Mouse (Mus musculus): ENCODE results near the gene Fam19a1. TPM values are rescaled to one million over a fixed set of nuclear protein-coding genes. Genes with fewer than 3 reads are reported as not detected.

Fam19a1 gene
- polyA plus RNA-seq, 1 experiment = not detected

DNA sequence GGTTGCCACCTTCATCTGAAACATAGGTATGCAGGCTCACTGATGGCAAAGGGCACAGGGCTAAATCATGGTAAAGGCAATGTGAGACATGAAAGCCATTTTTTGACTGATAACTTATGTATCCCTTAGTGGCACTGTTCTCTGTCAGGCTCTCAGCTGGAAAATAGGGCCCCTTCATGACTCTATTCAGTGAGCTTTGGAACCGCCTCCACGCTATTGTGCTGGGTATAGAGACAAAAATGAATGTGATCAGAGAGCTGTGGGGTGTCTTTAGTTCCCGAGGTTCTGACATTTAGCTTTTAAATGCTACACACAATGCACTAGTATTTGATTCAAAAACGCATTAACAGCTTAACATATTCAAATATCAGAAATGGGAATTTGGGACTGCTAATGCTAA is 171.6 kb downstream of the Fam19a1 start:
- TF ChIP-seq POLR2A (IDR thresholded peaks at IDR 0.05; ENCODE audit: insufficient read depth, low read depth, low read length) = no peak
- TF ChIP-seq CTCF (IDR thresholded peaks at IDR 0.05; ENCODE audit: insufficient read depth, low read depth, low read length) = no peak
- no peak overlapping the region for H3K4me3 ChIP-seq (ENCODE audit: insufficient read depth, low read depth, low read length)

DNA sequence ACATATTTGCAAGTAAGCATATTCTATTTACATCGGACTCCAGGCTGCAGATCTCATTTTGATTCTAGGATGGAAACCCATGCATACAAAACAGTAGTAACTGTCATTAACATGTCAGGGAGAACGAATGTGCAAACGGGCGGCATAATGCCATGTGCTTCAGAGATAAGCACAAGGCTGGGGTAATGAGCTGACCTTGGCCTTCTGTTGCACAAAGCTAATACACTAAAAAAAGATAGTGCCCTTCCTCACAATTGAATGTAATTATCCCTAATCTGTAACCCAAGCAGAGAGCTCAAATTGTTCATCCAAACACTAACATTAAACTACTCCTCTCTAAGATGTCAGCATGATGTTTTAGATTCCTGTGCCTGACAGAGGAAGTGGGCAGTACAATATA is 173.3 kb downstream of the Fam19a1 start:
- no peak for TF ChIP-seq POLR2A (IDR thresholded peaks at IDR 0.05; ENCODE audit: insufficient read depth, low read depth, low read length)
- no peak for TF ChIP-seq CTCF (IDR thresholded peaks at IDR 0.05; ENCODE audit: insufficient read depth, low read depth, low read length)
- no peak overlapping the region for H3K27ac ChIP-seq (ENCODE audit: insufficient read depth, low read depth, low read length)
- WGBS = 55% methylated on average over 4 of the region's 4 CpGs
- H3K4me1 ChIP-seq (ENCODE audit: control insufficient read depth, insufficient read depth, low read length) = no peaks in the 10 kb centered on the region
- no peak overlapping the region for H3K4me3 ChIP-seq (ENCODE audit: insufficient read depth, low read depth, low read length)

More for the DNA sequence above, 171.6 kb downstream of the Fam19a1 start:
- H3K4me1 ChIP-seq (ENCODE audit: control insufficient read depth, insufficient read depth, low read length) = no peaks in the 10 kb centered on the region
- 63% methylated on average over 4 of the region's 4 CpGs for WGBS
- H3K27ac ChIP-seq (ENCODE audit: insufficient read depth, low read depth, low read length) = no peak overlapping the region

DNA sequence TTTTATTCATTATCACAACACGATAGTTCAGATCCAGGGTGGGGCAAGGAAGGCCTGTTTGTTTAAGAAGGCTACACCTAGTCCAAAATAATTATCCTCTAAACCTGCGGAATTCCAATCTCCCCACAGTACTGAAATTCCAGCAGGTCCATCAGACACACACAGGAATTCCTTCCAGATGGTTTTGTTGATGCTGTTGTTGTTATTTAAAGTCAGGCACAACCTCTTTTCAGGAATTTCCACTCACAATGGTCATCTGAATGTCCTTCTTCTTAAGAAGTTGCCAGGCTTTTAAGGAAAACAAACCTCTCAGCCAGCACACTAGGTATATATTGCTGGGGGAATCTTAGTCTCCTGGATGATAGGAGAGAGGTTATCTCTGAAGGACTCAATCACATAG is 174.4 kb downstream of the Fam19a1 start:
- TF ChIP-seq CTCF (IDR thresholded peaks at IDR 0.05; ENCODE audit: insufficient read depth, low read depth, low read length) = no peak
- TF ChIP-seq POLR2A (IDR thresholded peaks at IDR 0.05; ENCODE audit: insufficient read depth, low read depth, low read length) = no peak
- H3K27ac ChIP-seq (ENCODE audit: insufficient read depth, low read depth, low read length) = no peak overlapping the region
- no peaks in the 10 kb centered on the region for H3K4me1 ChIP-seq (ENCODE audit: control insufficient read depth, insufficient read depth, low read length)
- WGBS = 88% methylated on average over 2 of the region's 2 CpGs
- H3K4me3 ChIP-seq (ENCODE audit: insufficient read depth, low read depth, low read length) = no peak overlapping the region

DNA sequence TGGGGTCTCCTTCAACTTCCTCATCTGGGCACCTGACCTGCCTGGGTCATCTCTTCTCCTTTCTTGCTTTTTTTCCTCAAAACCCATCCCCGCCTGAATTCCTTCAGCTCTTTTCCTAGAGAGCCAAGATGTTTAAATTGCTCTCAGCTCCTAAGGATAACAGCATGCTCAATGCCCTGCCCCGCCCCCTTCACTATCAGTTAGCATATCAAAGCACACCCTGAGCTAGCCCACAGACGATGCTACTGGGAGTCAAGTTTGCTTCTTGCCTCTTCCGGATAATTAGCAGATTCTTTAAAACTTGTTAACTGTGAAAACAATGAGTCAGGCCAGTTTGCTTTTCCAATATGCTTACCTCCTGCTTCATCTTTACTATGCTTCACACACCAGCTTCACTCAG is 176.7 kb downstream of the Fam19a1 start:
- TF ChIP-seq CTCF (IDR thresholded peaks at IDR 0.05; ENCODE audit: insufficient read depth, low read depth, low read length) (no peak), POLR2A (IDR thresholded peaks at IDR 0.05; ENCODE audit: insufficient read depth, low read depth, low read length) (no peak)
- 53% methylated on average over 4 of the region's 4 CpGs for WGBS
- Histone ChIP-seq H3K4me1 (ENCODE audit: control insufficient read depth, insufficient read depth, low read length) (no peaks in the 10 kb centered on the region), H3K4me3 (ENCODE audit: insufficient read depth, low read depth, low read length) (no peak overlapping the region), H3K27ac (ENCODE audit: insufficient read depth, low read depth, low read length) (no peak overlapping the region)

DNA sequence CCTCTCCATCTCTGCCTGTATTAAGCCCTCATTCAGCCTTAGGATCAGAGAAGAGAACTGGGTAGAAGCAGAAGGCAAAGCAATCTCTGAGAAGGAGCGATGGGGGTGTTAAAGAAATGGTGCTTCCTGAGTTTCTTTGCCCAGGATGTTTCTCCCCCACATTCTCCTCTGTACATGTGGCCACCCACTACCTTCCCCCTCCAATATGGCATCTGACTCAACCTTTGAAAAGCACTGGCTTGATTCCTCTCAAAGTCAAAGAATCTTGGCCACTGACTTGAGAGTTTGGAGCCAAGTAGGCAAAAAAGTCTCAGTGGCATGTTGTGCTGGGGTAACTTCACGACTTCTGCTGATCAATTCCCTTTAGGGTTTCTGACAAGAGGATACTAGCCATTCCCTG is 234.5 kb downstream of the Fam19a1 start:
- Histone ChIP-seq H3K4me3 (ENCODE audit: insufficient read depth, low read depth, low read length) (no peak overlapping the region), H3K4me1 (ENCODE audit: control insufficient read depth, insufficient read depth, low read length) (no peaks in the 10 kb centered on the region), H3K27ac (ENCODE audit: insufficient read depth, low read depth, low read length) (no peak overlapping the region)
- WGBS = 86% methylated on average over 2 of the region's 2 CpGs
- TF ChIP-seq POLR2A (IDR thresholded peaks at IDR 0.05; ENCODE audit: insufficient read depth, low read depth, low read length) (no peak), CTCF (IDR thresholded peaks at IDR 0.05; ENCODE audit: insufficient read depth, low read depth, low read length) (no peak)

DNA sequence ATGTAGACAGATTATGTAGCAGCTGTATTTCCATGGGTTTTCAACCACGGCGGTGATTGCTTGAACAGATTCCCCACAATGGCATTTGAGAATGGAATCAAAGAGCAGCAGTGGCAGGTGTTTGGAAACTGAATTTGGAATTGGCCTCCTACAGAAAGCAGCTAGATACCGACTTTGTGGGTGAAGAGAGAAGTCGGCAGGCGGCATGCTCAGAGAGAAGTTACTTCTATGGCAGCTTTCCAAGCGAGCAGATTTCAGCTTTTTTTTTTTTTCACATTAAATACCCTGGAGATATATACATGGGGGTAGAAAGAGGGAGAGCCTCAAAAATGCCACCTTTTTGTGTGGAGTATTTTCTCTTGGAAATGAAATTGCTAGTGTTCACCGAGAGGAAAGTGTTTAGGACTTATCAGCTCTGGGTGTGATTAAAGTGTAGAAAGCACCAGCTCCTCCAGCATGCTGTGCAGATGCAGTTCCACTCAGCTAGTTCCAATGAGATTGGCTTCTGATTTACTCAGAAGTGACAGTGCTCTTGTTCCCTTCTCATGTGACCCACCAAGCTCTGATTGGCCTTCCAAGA is 236.6 kb downstream of the Fam19a1 start:
- 55% methylated on average over 7 of the region's 7 CpGs for WGBS
- H3K27ac ChIP-seq (ENCODE audit: insufficient read depth, low read depth, low read length) = no peak overlapping the region
- TF ChIP-seq POLR2A (IDR thresholded peaks at IDR 0.05; ENCODE audit: insufficient read depth, low read depth, low read length) (no peak), CTCF (IDR thresholded peaks at IDR 0.05; ENCODE audit: insufficient read depth, low read depth, low read length) (no peak)

DNA sequence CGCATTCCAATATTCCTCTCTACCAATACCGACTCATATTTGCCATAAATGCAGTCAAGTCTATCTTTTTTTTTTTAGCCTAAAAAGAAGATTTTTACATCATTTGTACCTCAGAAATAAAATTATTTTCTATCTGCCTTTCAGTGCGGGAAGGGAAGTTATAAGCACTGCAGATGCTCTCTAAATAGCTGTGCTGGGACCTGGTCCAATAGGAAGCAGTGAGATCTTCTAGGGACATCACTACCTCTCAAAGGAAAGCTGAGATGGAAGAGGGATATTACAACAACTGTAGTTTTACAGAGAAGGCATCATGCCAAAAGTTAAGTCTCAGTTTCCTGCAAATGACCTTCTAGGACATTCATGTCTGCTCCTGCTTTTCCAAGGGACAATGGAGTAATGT is 256.6 kb downstream of the Fam19a1 start:
- H3K4me1 ChIP-seq (ENCODE audit: control insufficient read depth, insufficient read depth, low read length) = no peaks in the 10 kb centered on the region
- WGBS = 95% methylated on average over 3 of the region's 3 CpGs
- no peak overlapping the region for H3K4me3 ChIP-seq (ENCODE audit: insufficient read depth, low read depth, low read length)
- no peak overlapping the region for H3K27ac ChIP-seq (ENCODE audit: insufficient read depth, low read depth, low read length)
- TF ChIP-seq POLR2A (IDR thresholded peaks at IDR 0.05; ENCODE audit: insufficient read depth, low read depth, low read length) (no peak), CTCF (IDR thresholded peaks at IDR 0.05; ENCODE audit: insufficient read depth, low read depth, low read length) (no peak)

More for the DNA sequence above, 236.6 kb downstream of the Fam19a1 start:
- Histone ChIP-seq H3K4me1 (ENCODE audit: control insufficient read depth, insufficient read depth, low read length) (no peaks in the 10 kb centered on the region), H3K4me3 (ENCODE audit: insufficient read depth, low read depth, low read length) (no peak overlapping the region)

DNA sequence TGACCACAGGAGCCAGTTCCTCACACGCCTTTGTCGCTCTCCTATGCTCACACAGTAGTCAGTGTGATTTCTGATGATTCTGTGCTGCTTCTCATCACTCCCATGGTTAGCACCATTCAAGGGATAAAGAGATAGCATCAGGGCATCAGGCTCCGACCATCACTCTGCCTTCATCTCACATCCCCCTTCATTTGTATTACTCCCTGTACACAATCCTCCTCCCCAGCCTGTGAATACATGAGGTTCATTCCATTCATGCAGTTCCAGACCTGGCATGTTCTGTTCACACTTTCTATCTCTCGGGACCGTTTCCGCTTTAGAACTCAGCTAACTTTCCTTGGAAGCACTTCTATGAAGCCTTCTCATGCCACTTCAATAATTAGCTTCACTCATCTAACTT is 259.9 kb downstream of the Fam19a1 start:
- Histone ChIP-seq H3K4me1 (ENCODE audit: control insufficient read depth, insufficient read depth, low read length) (no peaks in the 10 kb centered on the region), H3K4me3 (ENCODE audit: insufficient read depth, low read depth, low read length) (no peak overlapping the region), H3K27ac (ENCODE audit: insufficient read depth, low read depth, low read length) (no peak overlapping the region)
- 68% methylated on average over 6 of the region's 6 CpGs for WGBS
- TF ChIP-seq CTCF (IDR thresholded peaks at IDR 0.05; ENCODE audit: insufficient read depth, low read depth, low read length) = no peak
- no peak for TF ChIP-seq POLR2A (IDR thresholded peaks at IDR 0.05; ENCODE audit: insufficient read depth, low read depth, low read length)

DNA sequence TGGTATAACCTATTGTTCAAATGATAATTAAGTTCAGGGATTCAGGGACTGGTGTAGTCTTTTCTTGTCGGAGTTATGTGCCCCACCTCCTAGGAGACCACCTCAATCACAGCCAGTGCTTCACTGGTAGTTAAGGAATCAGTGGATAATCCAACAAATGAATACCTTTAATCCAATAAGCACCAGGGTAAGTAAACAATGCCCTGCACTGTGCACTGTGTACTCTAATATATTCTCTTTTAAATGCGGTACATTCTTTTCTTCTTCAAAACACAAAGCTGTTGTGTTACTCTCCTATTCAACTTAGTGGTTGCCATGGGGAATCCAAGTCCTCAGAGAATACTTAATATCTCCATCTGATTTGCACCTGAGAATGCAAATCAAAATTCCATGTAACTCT is 260.3 kb downstream of the Fam19a1 start:
- no peak overlapping the region for H3K4me3 ChIP-seq (ENCODE audit: insufficient read depth, low read depth, low read length)
- no peak overlapping the region for H3K27ac ChIP-seq (ENCODE audit: insufficient read depth, low read depth, low read length)
- no peaks in the 10 kb centered on the region for H3K4me1 ChIP-seq (ENCODE audit: control insufficient read depth, insufficient read depth, low read length)
- TF ChIP-seq POLR2A (IDR thresholded peaks at IDR 0.05; ENCODE audit: insufficient read depth, low read depth, low read length) = no peak
- TF ChIP-seq CTCF (IDR thresholded peaks at IDR 0.05; ENCODE audit: insufficient read depth, low read depth, low read length) = no peak
- 24% methylated on average over 2 of the region's 2 CpGs for WGBS

DNA sequence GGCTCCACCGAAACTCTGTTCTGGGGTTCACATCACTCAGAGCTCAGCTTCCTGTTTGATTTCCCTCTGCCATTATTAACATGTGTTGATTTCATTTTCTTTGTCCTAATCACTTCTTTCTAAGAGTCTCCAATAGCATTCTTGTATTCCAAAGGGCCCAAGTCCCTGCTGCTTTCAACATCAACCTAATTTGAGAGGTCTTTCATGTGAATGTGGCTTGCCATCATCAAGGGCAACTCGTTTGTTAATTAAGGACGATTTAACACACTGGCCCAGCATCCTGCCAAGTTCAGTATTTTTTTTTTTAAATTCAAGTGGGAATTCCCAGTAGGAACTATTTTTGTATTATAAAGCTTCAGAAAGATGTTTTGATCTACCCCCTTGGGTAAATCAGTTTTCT is 263.8 kb downstream of the Fam19a1 start:
- 46% methylated on average over 3 of the region's 3 CpGs for WGBS
- H3K4me3 ChIP-seq (ENCODE audit: insufficient read depth, low read depth, low read length) = no peak overlapping the region
- TF ChIP-seq POLR2A (IDR thresholded peaks at IDR 0.05; ENCODE audit: insufficient read depth, low read depth, low read length) (no peak), CTCF (IDR thresholded peaks at IDR 0.05; ENCODE audit: insufficient read depth, low read depth, low read length) (no peak)
- H3K27ac ChIP-seq (ENCODE audit: insufficient read depth, low read depth, low read length) = no peak overlapping the region
- H3K4me1 ChIP-seq (ENCODE audit: control insufficient read depth, insufficient read depth, low read length) = no peaks in the 10 kb centered on the region

Data from olfactory bulb, adult 2 months (tissue).